Mouse (Mus musculus) bone marrow, adult 2 months (tissue): ENCODE measurements around the gene Opa3.

Experiments used
- CTCF ChIP-seq: fragments of 200-500 bp; IDR thresholded peaks from 2 replicates; pipeline ENCODE4 v1.5.1; 2011; ENCODE audit warnings: low read length, control low read depth; ENCODE audit not compliant: control insufficient read depth, insufficient read depth
- POLR2A ChIP-seq: fragments of 200-500 bp; IDR thresholded peaks from 2 replicates; pipeline ENCODE4 v1.6.1; 2011; ENCODE audit warnings: low read depth, mild to moderate bottlenecking, control low read depth, low read length, borderline replicate concordance; ENCODE audit not compliant: control insufficient read depth

DNA sequence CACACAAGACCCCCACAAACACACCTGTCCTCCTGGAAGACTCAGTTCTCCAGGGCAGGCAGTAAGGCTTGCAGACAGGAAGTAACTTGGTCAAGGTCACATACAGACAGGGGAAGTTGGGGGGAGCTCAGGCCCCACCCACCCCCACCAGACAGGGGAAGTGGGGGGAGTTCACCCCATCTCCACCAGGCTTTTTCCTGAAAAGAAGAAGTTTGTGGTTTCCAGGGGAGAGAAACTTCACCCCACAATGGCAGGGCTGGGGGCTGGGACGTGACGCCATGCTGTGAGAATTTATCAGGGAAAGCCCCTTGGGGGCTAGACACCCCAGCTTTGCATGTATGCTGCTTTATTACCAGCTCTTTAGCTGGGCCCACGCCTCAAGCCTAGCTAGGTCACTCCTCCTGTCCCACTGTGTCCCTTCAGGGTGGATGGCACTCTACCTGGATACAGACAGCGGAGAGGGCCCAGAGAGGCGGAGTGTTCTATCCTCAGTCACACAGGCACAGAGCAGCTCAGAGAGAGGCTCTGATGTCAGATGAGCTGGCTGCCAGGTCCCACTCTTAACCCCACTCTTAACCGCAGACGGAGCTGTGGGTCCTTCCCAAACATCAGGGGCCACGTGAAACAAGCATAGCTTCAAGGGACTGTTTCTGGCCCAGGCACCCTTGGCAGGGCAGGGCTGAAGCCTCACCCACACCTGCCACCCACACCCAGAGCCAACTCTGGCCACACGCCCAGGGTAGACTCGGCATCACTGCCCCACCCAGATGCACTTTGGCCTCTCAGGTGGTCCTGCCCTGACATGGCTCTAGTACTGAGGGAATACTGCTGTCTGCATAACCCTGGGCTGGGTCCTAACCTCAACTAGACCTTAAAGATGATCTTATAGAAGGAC is 38.0 kb downstream of the Opa3 start:
- no peak for TF ChIP-seq CTCF
- peak; percentile 38; the same call in 1 of the 2 replicates for TF ChIP-seq POLR2A
